Mouse (Mus musculus) thymus, postnatal 0 days (tissue): ENCODE results near the gene Rwdd4a. TPM values are rescaled to one million over a fixed set of nuclear protein-coding genes. Genes with fewer than 3 reads are reported as not detected.

Source experiments
- DNase-seq: peaks from one replicate; pipeline ENCODE4 v3.0.0-alpha.2; 2015; ENCODE audit warnings: low spot score
- microRNA-seq: library from miRNA; unstranded; fragments of <30 nt; microRNA quantifications from one replicate; pipeline ENCODE4, GENCODE M21; 2016; ENCODE audit warnings: borderline number of aligned reads
- polyA plus RNA-seq: library from polyadenylated mRNA; unstranded; fragments of >200 nt; fragmentation: Nextera tagmentation; extraction: Ambion mirVana; gene quantifications from 2 replicates; pipeline ENCODE4 v1.2.1, GENCODE M21; 2015

Rwdd4a gene
- polyA plus RNA-seq, 1 experiment from 2014 or later, result 75.2 TPM

GRCm38 (mm10) chr8:47581454-47581853 is 48.0 kb downstream of the Rwdd4a start:
- DNase-seq, result no peak

GRCm38 (mm10) chr8:47588616-47589015 is 55.2 kb downstream of the Rwdd4a start:
- no peak for DNase-seq

GRCm38 (mm10) chr8:47590400-47590799 is 56.9 kb downstream of the Rwdd4a start:
- no peak for DNase-seq

GRCm38 (mm10) chr8:47600664-47601063 is 67.2 kb downstream of the Rwdd4a start:
- no peak for DNase-seq

Small RNAs within 50 kb of the gene (microRNA-seq; reads per million reads assigned to microRNA genes)
- not detected for gene Gm27409

Other genes starting within 250 kb of the Rwdd4a start
- gene Stox2, start 87.3 kb upstream of the Rwdd4a start, polyA plus RNA-seq, result 1.8 and 2.6 TPM in 2 replicates
- 26.5 and 27.0 TPM in 2 replicates for gene Trappc11, start 194 bp upstream of the Rwdd4a start, polyA plus RNA-seq
- gene Ing2, start 141.9 kb downstream of the Rwdd4a start, polyA plus RNA-seq, result 16.9 and 21.5 TPM in 2 replicates
- 36.1 and 36.5 TPM in 2 replicates for gene Cdkn2aip, start 180.3 kb downstream of the Rwdd4a start, polyA plus RNA-seq